Mouse (Mus musculus): ENCODE measurements around the gene Cryga. TPM values are rescaled to one million over a fixed set of nuclear protein-coding genes. Genes with fewer than 3 reads are reported as not detected.

Cryga gene
- total and polyA plus RNA-seq, 3 experiments: not detected

DNA sequence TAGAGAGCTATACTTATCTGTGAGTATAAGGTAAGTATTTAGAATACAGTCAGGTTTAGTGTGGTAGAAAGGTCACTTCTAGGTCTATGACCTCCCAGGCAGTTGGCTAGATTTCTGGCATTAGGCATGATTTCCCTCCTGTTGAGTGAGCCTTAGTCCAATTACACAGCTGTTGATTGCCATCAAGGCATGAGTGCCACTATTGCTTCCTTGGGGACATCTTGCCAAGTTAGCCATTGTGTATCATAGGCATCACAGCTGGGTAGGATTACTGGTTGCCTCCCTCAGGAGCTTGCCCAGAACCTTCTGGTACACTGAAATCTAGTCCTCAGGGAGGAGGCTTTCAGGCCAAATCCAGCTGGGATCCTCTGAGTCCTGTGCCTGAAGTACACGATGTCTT, 29.7 kb upstream of the Cryga start:
- intact Hi-C loops (cut with DNase I): no loop called here
- no peaks in the 10 kb centered on the region for H3K4me1 ChIP-seq (ENCODE audit: control insufficient read depth, insufficient read depth, low read length)
- H3K27me3 ChIP-seq (ENCODE audit: control insufficient read depth, insufficient read depth, low read length): no peaks in the 10 kb centered on the region
- no peak for DNase-seq
- no peaks in the 10 kb centered on the region for H3K79me2 ChIP-seq (replicated peaks; ENCODE audit: control insufficient read depth, insufficient read depth, low read length)
- TF ChIP-seq EP300 (IDR thresholded peaks at IDR 0.05; ENCODE audit: insufficient read depth, low read depth, low read length) (no peak), POLR2A (IDR thresholded peaks at IDR 0.05; ENCODE audit: insufficient read depth, low read depth, low read length) (no peak), CTCF (IDR thresholded peaks at IDR 0.05) (no peak)
- H3K36me3 ChIP-seq (ENCODE audit: control insufficient read depth, insufficient read depth, low read length): no peaks in the 10 kb centered on the region
- no peak overlapping the region for H3K27ac ChIP-seq
- 74% methylated on average over 1 of the region's 1 CpGs for WGBS
- no peak overlapping the region for H3K9ac ChIP-seq (ENCODE audit: low read depth, low read length)
- no peak overlapping the region for H3K4me3 ChIP-seq

DNA sequence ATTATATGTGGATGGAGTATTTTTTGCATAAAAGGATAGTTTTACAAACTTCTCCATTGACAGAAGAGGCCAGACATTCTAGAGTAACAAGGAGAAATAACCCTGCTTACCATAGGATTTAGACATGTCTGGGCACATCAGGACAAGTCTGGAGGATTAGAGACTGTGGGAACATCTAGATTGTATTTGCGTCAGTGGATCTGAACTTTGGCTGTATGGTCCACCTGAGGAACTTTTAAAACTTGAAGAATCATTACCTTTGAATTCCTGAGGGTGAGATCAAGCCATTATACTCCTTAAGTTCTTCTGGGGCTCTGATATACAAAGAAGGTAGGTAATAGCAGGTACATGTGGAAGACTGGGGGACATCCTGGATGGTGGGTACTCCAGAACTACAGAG, 28.5 kb upstream of the Cryga start:
- no peaks in the 10 kb centered on the region for H3K4me1 ChIP-seq (ENCODE audit: control insufficient read depth, insufficient read depth, low read length)
- no peak overlapping the region for H3K9ac ChIP-seq (ENCODE audit: low read depth, low read length)
- no peaks in the 10 kb centered on the region for H3K79me2 ChIP-seq (replicated peaks; ENCODE audit: control insufficient read depth, insufficient read depth, low read length)
- no peak overlapping the region for H3K27ac ChIP-seq
- 87% methylated on average over 1 of the region's 1 CpGs for WGBS
- no peaks in the 10 kb centered on the region for H3K36me3 ChIP-seq (ENCODE audit: control insufficient read depth, insufficient read depth, low read length)
- no peaks in the 10 kb centered on the region for H3K27me3 ChIP-seq (ENCODE audit: control insufficient read depth, insufficient read depth, low read length)
- intact Hi-C loops (cut with DNase I): no loop called here
- TF ChIP-seq CTCF (IDR thresholded peaks at IDR 0.05): no peak
- no peak for TF ChIP-seq POLR2A (IDR thresholded peaks at IDR 0.05; ENCODE audit: insufficient read depth, low read depth, low read length)
- TF ChIP-seq EP300 (IDR thresholded peaks at IDR 0.05; ENCODE audit: insufficient read depth, low read depth, low read length): no peak
- H3K4me3 ChIP-seq: no peak overlapping the region
- no peak for DNase-seq

DNA sequence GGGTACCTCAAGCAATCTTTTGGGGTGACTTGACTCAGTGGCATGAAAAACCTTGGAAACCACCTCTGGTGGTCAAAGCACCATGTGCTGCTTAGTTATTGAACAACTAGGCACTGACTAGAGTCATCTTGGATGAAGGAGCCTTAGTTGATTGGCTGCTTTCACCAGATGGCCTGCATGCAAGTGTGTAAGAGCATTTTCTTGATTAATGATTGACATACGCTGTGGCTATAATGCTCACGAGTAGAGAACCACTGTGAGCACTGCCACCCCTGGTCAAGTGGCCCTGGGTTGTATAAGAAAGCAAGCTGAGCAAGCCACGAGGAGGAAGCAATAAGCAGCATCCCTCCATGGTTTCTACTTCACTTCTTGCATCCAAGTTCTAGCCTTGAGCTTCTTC, 27.1 kb upstream of the Cryga start:
- no peak for TF ChIP-seq POLR2A (IDR thresholded peaks at IDR 0.05; ENCODE audit: insufficient read depth, low read depth, low read length)
- TF ChIP-seq EP300 (IDR thresholded peaks at IDR 0.05; ENCODE audit: insufficient read depth, low read depth, low read length): no peak
- TF ChIP-seq CTCF (IDR thresholded peaks at IDR 0.05): no peak
- 65% methylated on average over 3 of the region's 3 CpGs for WGBS
- Histone ChIP-seq H3K4me3 (no peak overlapping the region), H3K27me3 (ENCODE audit: control insufficient read depth, insufficient read depth, low read length) (no peaks in the 10 kb centered on the region), H3K36me3 (ENCODE audit: control insufficient read depth, insufficient read depth, low read length) (no peaks in the 10 kb centered on the region), H3K79me2 (replicated peaks; ENCODE audit: control insufficient read depth, insufficient read depth, low read length) (no peaks in the 10 kb centered on the region), H3K4me1 (ENCODE audit: control insufficient read depth, insufficient read depth, low read length) (no peaks in the 10 kb centered on the region), H3K9ac (ENCODE audit: low read depth, low read length) (no peak overlapping the region), H3K27ac (no peak overlapping the region)
- no peak for DNase-seq
- intact Hi-C loops (cut with DNase I): no loop called here

DNA sequence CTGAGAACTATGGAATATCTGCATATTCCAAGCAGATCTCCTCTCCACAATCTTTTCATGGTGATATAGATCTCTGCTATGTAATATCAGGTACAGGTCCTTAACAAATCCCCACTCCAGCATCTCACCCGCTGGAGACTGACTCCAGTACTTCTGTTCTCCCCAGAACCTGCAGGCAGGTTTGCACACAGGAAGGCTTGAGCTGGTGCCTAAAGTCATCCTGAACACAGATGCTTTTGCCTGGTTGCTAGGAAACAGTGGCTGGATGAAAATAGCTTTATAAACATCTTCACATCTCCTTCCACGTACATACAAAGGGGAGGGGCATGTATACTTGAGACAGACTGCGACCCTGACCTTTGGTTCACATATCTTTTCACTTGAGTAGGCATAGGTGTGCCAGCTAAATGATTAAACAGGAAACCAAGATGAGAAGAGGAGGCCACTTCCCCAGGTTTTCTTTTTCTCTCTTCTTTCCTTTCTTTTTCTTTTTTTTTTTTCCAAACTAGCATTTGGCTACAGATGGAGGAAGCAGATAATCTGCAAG, 26.5 kb upstream of the Cryga start:
- Histone ChIP-seq H3K79me2 (replicated peaks; ENCODE audit: control insufficient read depth, insufficient read depth, low read length) (no peaks in the 10 kb centered on the region), H3K4me3 (no peak overlapping the region), H3K36me3 (ENCODE audit: control insufficient read depth, insufficient read depth, low read length) (no peaks in the 10 kb centered on the region), H3K27ac (no peak overlapping the region), H3K4me1 (ENCODE audit: control insufficient read depth, insufficient read depth, low read length) (no peaks in the 10 kb centered on the region), H3K27me3 (ENCODE audit: control insufficient read depth, insufficient read depth, low read length) (no peaks in the 10 kb centered on the region), H3K9ac (ENCODE audit: low read depth, low read length) (no peak overlapping the region)
- intact Hi-C loops (cut with DNase I): no loop called here
- TF ChIP-seq POLR2A (IDR thresholded peaks at IDR 0.05; ENCODE audit: insufficient read depth, low read depth, low read length): no peak
- no peak for TF ChIP-seq EP300 (IDR thresholded peaks at IDR 0.05; ENCODE audit: insufficient read depth, low read depth, low read length)
- no peak for TF ChIP-seq CTCF (IDR thresholded peaks at IDR 0.05)
- 68% methylated on average over 3 of the region's 3 CpGs for WGBS
- no peak for DNase-seq

DNA sequence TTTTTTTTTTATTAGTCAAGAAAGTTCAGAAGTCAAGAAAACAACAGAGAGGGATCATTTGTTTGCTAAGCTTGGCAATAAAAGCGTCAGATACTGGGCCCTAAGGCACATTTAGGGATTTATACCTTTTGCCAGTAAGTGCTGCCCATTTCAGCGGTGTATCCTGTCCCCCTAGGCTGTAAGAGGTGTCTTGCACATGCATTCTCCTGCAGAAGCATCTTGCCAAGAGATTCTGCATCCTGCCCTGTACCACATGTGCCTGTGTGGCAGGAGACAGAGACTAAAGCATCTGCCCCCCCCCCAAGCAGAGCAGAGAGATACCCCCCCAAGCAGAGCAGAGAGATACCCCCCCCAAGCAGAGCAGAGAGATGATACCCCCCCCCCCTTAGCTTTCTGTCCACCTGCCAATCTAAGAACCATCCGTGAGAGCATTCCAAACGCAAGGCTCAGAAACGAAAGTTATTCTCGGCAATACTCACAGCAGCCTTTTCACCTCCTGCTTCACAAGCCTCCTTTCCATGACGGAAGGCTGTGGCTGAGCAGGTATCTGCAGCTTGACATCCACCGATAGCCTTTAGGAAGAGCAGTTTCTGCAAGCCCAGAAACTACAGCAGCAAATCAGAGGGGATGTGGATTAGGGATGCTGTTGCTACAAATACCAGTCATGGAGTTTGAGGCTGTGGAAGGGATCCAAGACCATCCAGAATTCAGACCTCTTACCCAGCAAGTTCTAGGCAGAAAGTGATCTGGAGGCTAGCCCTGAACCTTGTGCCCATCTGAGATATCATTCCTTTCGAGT, 19.6 kb upstream of the Cryga start, which contains the start of gene D630023F18Rik:
TSS of gene D630023F18Rik (minus strand) at position 641 of the 799 bp plus-strand sequence.
- Histone ChIP-seq H3K27me3 (ENCODE audit: control insufficient read depth, insufficient read depth, low read length) (no peaks in the 10 kb centered on the region), H3K9ac (ENCODE audit: low read depth, low read length) (no peak within 1 kb of the TSS), H3K79me2 (replicated peaks; ENCODE audit: control insufficient read depth, insufficient read depth, low read length) (no peaks in the 10 kb centered on the region), H3K27ac (no peak within 1 kb of the TSS), H3K4me3 (no peak within 1 kb of the TSS), H3K4me1 (ENCODE audit: control insufficient read depth, insufficient read depth, low read length) (no peaks in the 10 kb centered on the region), H3K36me3 (ENCODE audit: control insufficient read depth, insufficient read depth, low read length) (no peaks in the 10 kb centered on the region)
- DNase-seq: no peak
- WGBS: 23% methylated on average over 9 of the region's 9 CpGs
- no peak for TF ChIP-seq POLR2A (IDR thresholded peaks at IDR 0.05; ENCODE audit: insufficient read depth, low read depth, low read length)
- no peak for TF ChIP-seq EP300 (IDR thresholded peaks at IDR 0.05; ENCODE audit: insufficient read depth, low read depth, low read length)
- TF ChIP-seq CTCF (IDR thresholded peaks at IDR 0.05): no peak
- intact Hi-C loops (cut with DNase I): no loop called here

DNA sequence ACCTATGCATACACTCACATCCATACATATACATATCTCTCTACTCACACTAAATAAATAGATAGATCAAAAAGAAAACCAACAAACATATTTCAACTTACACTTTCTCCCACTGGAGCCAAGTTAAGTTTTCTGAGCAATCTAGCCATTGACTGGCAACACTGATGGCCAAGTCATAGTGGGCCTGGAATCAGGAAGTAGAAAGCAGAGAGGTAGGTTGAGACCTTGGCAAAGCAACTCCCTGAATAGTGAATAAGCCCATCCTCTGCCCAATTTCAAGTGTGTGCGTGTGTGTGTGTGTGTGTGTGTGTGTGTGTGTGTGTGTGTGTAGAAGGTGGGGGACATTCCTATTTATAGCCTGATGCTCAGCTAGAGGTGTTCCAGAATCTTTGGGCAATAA, 16.3 kb upstream of the Cryga start, which contains the start of gene Gm28845:
TSS of gene Gm28845 (minus strand) at position 121 of the 400 bp plus-strand sequence.
- H3K36me3 ChIP-seq (ENCODE audit: control insufficient read depth, insufficient read depth, low read length): no peaks in the 10 kb centered on the region
- H3K79me2 ChIP-seq (replicated peaks; ENCODE audit: control insufficient read depth, insufficient read depth, low read length): no peaks in the 10 kb centered on the region
- H3K27me3 ChIP-seq (ENCODE audit: control insufficient read depth, insufficient read depth, low read length): no peaks in the 10 kb centered on the region
- TF ChIP-seq POLR2A (IDR thresholded peaks at IDR 0.05; ENCODE audit: insufficient read depth, low read depth, low read length) (no peak), CTCF (IDR thresholded peaks at IDR 0.05) (no peak), EP300 (IDR thresholded peaks at IDR 0.05; ENCODE audit: insufficient read depth, low read depth, low read length) (no peak)
- no peak within 1 kb of the TSS for H3K27ac ChIP-seq
- no peak within 1 kb of the TSS for H3K4me3 ChIP-seq
- DNase-seq: no peak
- no peak within 1 kb of the TSS for H3K9ac ChIP-seq (ENCODE audit: low read depth, low read length)
- no peaks in the 10 kb centered on the region for H3K4me1 ChIP-seq (ENCODE audit: control insufficient read depth, insufficient read depth, low read length)
- intact Hi-C loops (cut with DNase I): no loop called here
- 89% methylated on average over 1 of the region's 1 CpGs for WGBS

Measured in heart, adult 2 months (tissue).